Mouse (Mus musculus) heart, embryonic 14.5 days (tissue): ENCODE measurements around the gene Rbm8a. TPM values are rescaled to one million over a fixed set of nuclear protein-coding genes. Genes with fewer than 3 reads are reported as not detected.

Source experiments
- polyA plus RNA-seq: library from polyadenylated mRNA; unstranded; fragments of >200 nt; fragmentation: Nextera tagmentation; extraction: Ambion mirVana; gene quantifications from 2 replicates; pipeline ENCODE4 v1.2.1, GENCODE M21; 2014

Gene Rbm8a
- polyA plus RNA-seq, 1 experiment from 2014 or later = 90.0 TPM

Other genes with a start within 250 kb of the Rbm8a start
- 0.66 and 1.0 TPM in 2 replicates for gene BC107364, start 177.6 kb upstream of the Rbm8a start, polyA plus RNA-seq
- gene Hfe2, start 104.8 kb upstream of the Rbm8a start, polyA plus RNA-seq = 10.8 and 11.7 TPM in 2 replicates
- gene Txnip, start 72.0 kb upstream of the Rbm8a start, polyA plus RNA-seq = 257 and 262 TPM in 2 replicates
- gene Gm16253, start 52.9 kb upstream of the Rbm8a start, polyA plus RNA-seq = 0.68 and 0.81 TPM in 2 replicates
- 25.5 and 28.7 TPM in 2 replicates for gene Polr3gl, start 35.8 kb upstream of the Rbm8a start, polyA plus RNA-seq
- 8.4 and 8.5 TPM in 2 replicates for gene Ankrd34a, start 33.3 kb upstream of the Rbm8a start, polyA plus RNA-seq
- gene Lix1l, start 28.8 kb upstream of the Rbm8a start, polyA plus RNA-seq = 5.6 and 6.7 TPM in 2 replicates
- gene Pex11b, start 5.4 kb downstream of the Rbm8a start, polyA plus RNA-seq = 40.5 and 43.4 TPM in 2 replicates
- gene Gm42957, start 5.5 kb downstream of the Rbm8a start, polyA plus RNA-seq = 0.07 and 0.20 TPM in 2 replicates
- gene Itga10, start 15.7 kb downstream of the Rbm8a start, polyA plus RNA-seq = 1.3 TPM in 2 replicates
- 0.09 and 0.23 TPM in 2 replicates for gene Ankrd35, start 40.2 kb downstream of the Rbm8a start, polyA plus RNA-seq
- 26.8 and 30.6 TPM in 2 replicates for gene Pias3, start 66.5 kb downstream of the Rbm8a start, polyA plus RNA-seq
- gene Nudt17, start 78.6 kb downstream of the Rbm8a start, polyA plus RNA-seq = 8.0 and 8.8 TPM in 2 replicates
- gene Polr3c, start 97.7 kb downstream of the Rbm8a start, polyA plus RNA-seq = 27.0 and 27.1 TPM in 2 replicates
- gene Rnf115, start 97.7 kb downstream of the Rbm8a start, polyA plus RNA-seq = 41.2 and 42.0 TPM in 2 replicates
- not detected in 2 replicates for gene Pdzk1, start 199.4 kb downstream of the Rbm8a start, polyA plus RNA-seq
- gene Cd160, start 199.4 kb downstream of the Rbm8a start, polyA plus RNA-seq = not detected in 2 replicates